Mouse (Mus musculus) ES-E14 (cell line): ENCODE data around the gene Ndufs1. TPM values are rescaled to one million over a fixed set of nuclear protein-coding genes. Genes with fewer than 3 reads are reported as not detected.
"Not testable (repeated sequence)": the region's sequence is repeated elsewhere in the genome, so short reads cannot be mapped to it uniquely, and the experiment has no call there.

ENCODE experiments used
- DNase-seq: peaks from one replicate; pipeline ENCODE4 v3.0.0-alpha.2; 2013; ENCODE audit warnings: low read depth, low spot score
- H3K27ac ChIP-seq: 2 replicates; pipeline ENCODE4 v1.5.1; 2012; ENCODE audit warnings: low read depth, mild to moderate bottlenecking, low read length, moderate library complexity, mixed read lengths; ENCODE audit not compliant: poor library complexity, insufficient read depth, severe bottlenecking
- H3K36me3 ChIP-seq: 2 replicates; pipeline ENCODE4 v1.6.1; 2012; ENCODE audit warnings: mild to moderate bottlenecking, low read length, moderate library complexity, mixed read lengths; ENCODE audit not compliant: control insufficient read depth, poor library complexity, insufficient read depth, severe bottlenecking
- H3K4me1 ChIP-seq, 2 experiments: fragments of 150-350 bp in 1 of 2; sonication (generic) in 1 of 2; 2 replicates each; pipeline ENCODE4 v1.6.1; 2012; ENCODE audit warnings: low read length in 2 of 2, mild to moderate bottlenecking in 1 of 2, mixed read lengths in 1 of 2; ENCODE audit not compliant: control insufficient read depth in 2 of 2, insufficient read depth in 2 of 2, poor library complexity in 1 of 2
- H3K4me3 ChIP-seq, 2 experiments: fragments of 150-350 bp in 1 of 2; sonication (generic) in 1 of 2; 2 replicates each; pipeline ENCODE4 v1.5.1; 2012; ENCODE audit warnings: low read length in 2 of 2, low read depth in 1 of 2, mild to moderate bottlenecking in 1 of 2, mixed read lengths in 1 of 2; ENCODE audit not compliant: insufficient read depth in 1 of 2, poor library complexity in 1 of 2, severe bottlenecking in 1 of 2
- H3K9ac ChIP-seq: 2 replicates; pipeline ENCODE4 v1.6.1; 2012; ENCODE audit warnings: low read depth, mild to moderate bottlenecking, low read length, mixed read lengths; ENCODE audit not compliant: poor library complexity, insufficient read depth, severe bottlenecking
- H3K9me3 ChIP-seq: fragments of 150-350 bp; sonication (generic); 2 replicates; pipeline ENCODE4 v1.6.1; 2012; ENCODE audit warnings: low read depth, mild to moderate bottlenecking, low read length; ENCODE audit not compliant: control insufficient read depth, insufficient read depth
- CHD2 ChIP-seq: IDR thresholded peaks from 2 replicates; pipeline ENCODE4 v1.6.1; 2014; ENCODE audit warnings: mild to moderate bottlenecking, low read depth, low read length, inconsistent platforms
- HCFC1 ChIP-seq: IDR thresholded peaks from 2 replicates; pipeline ENCODE4 v1.6.1; 2012; ENCODE audit warnings: low read length, inconsistent platforms, borderline replicate concordance; ENCODE audit not compliant: insufficient read depth
- MAFK ChIP-seq: IDR thresholded peaks from 2 replicates; pipeline ENCODE4 v1.6.1; 2014; ENCODE audit warnings: mild to moderate bottlenecking, low read depth, low read length, inconsistent platforms; ENCODE audit not compliant: insufficient read depth
- ZC3H11A ChIP-seq: IDR thresholded peaks from 2 replicates; pipeline ENCODE4 v1.6.1; 2012; ENCODE audit warnings: low read depth, mild to moderate bottlenecking, inconsistent platforms, low read length, borderline replicate concordance
- ZNF384 ChIP-seq: IDR thresholded peaks from 2 replicates; pipeline ENCODE4 v1.6.1; 2012; ENCODE audit warnings: low read depth, low read length, inconsistent platforms
- in situ Hi-C, 2 experiments: fragments of 600-800 bp; cut with MboI; formaldehyde crosslinking; loops; one replicate each; pipeline ENCODE4 v1.15.1; 2025; ENCODE audit warnings: low sequenced_read_pairs in 2 of 2, inconsistent platforms in 1 of 2; ENCODE audit not compliant: unreplicated experiment in 2 of 2
- total RNA-seq: library from RNA; depleted of rRNA; stranded (reverse); fragments of 300-350 nt; gene quantifications from 2 replicates; pipeline ENCODE4 v1.2.3, GENCODE M21; 2012

Ndufs1 gene
- total RNA-seq, 1 experiment: 101 TPM

GRCm38 (mm10) chr1:63190851-63191250 lies 14.2 kb upstream of the Ndufs1 start:
- DNase-seq: no peak
- Histone ChIP-seq H3K4me3 (no peak overlapping the region), H3K9me3 (no peaks in the 10 kb centered on the region), H3K9ac (no peak overlapping the region), H3K36me3 (no peaks in the 10 kb centered on the region), H3K4me1 (peaks cover 0 to 5% of the 10 kb centered on the region in 2 experiments; a peak in 1 of 4 replicates), H3K27ac (no peak overlapping the region)
- no peak for TF ChIP-seq ZNF384
- TF ChIP-seq ZC3H11A: no peak
- no peak for TF ChIP-seq HCFC1
- TF ChIP-seq MAFK: no peak
- no peak for TF ChIP-seq CHD2
- in situ Hi-C loops: no loop called here

DNA sequence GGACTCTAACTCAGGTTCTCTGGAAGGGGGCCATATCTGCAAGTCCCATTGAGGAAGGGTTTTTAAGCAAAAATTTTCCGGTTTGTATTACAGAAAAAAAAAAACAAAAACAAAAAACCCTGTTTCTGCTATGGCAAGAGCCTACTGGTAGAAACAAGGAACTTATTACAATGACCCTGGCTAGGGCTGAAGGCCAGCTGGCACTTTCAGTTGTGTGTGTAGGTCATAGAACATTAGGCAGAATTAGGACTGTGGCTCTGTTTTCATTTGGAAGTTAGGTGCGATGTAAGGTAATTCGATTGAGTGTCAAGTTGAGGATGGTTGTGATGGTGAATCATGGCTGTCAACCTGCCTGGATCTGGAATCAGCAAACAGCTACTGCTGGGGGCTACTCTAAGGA lies 11.9 kb upstream of the Ndufs1 start:
- in situ Hi-C loops: no loop called here
- Histone ChIP-seq H3K9ac (no peak overlapping the region), H3K4me3 (no peak overlapping the region), H3K27ac (no peak overlapping the region), H3K36me3 (no peaks in the 10 kb centered on the region), H3K4me1 (peaks cover 0 to 3% of the 10 kb centered on the region in 2 experiments; a peak in 1 of 4 replicates), H3K9me3 (no peaks in the 10 kb centered on the region)
- no peak for DNase-seq
- TF ChIP-seq ZC3H11A (no peak), HCFC1 (no peak), MAFK (no peak), ZNF384 (no peak), CHD2 (no peak)

GRCm38 (mm10) chr1:63185430-63185829 lies 8.8 kb upstream of the Ndufs1 start:
- DNase-seq, in situ Hi-C loops, H3K36me3 ChIP-seq, H3K4me1 ChIP-seq, H3K9me3 ChIP-seq, H3K27ac ChIP-seq, H3K9ac ChIP-seq, H3K4me3 ChIP-seq: not testable (repeated sequence)

DNA sequence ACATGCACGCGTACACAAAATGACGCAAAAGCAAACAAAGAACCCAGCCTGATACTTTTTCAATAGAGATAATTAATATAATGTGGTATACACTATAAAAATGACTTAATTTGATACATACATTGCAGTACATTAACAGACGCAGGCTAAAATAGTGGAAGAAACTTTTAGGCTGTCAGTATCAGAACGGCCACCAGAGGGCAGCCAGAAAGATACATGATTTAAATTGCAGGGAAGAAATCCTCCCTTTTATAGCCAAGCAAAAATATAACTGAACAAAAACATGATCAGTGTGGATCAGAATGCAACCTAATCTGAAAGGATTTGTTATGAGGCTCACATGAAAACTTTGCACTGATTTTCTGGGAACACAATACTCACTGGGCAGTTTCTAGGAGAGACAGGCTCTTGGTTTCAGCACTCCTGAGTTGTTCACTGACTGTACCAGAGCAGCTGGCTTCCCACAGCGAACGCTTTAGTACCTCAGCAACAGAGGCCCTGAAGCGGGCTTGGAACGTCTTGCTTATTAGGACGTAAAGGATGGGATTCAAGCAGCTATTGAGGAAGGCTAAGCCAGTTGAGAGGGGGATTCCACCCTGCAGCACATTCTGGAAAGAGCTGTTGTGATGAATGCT lies 6.1 kb upstream of the Ndufs1 start:
- Histone ChIP-seq H3K36me3 (peaks cover 22% of the 10 kb centered on the region), H3K27ac (no peak overlapping the region), H3K4me3 (no peak overlapping the region), H3K9ac (no peak overlapping the region), H3K9me3 (no peaks in the 10 kb centered on the region), H3K4me1 (no peaks in the 10 kb centered on the region)
- TF ChIP-seq MAFK (no peak), HCFC1 (no peak), ZNF384 (no peak), CHD2 (no peak; the same call in 1 of the 2 replicates), ZC3H11A (no peak)
- DNase-seq: no peak
- in situ Hi-C loops: no loop called here

DNA sequence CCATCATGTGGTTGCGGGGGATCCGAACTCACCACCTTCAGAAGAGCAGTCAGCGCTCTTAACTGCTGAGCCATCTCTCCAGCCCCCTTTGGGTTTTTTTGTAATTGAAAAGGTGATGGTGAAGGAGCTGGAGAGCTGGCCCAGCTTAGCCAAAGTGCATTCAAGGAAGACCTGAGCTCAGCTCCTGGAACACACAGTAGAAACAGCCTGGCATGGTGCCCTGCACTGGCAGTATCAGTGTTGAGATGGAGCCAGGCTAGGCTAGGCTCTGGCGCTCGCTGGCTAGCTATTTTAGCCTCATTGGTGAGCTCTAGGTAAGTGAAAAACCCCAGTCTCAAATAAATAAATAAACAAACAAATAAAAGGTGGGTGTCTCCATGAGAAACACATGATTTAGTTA lies 5.6 kb upstream of the Ndufs1 start:
- H3K4me3 ChIP-seq: no peak overlapping the region
- in situ Hi-C loops: no loop called here
- TF ChIP-seq ZNF384 (no peak), HCFC1 (no peak), MAFK (no peak), CHD2 (no peak), ZC3H11A (no peak)

More for the DNA sequence above, 5.6 kb upstream of the Ndufs1 start:
- H3K4me1 ChIP-seq: no peaks in the 10 kb centered on the region
- no peak overlapping the region for H3K9ac ChIP-seq
- H3K27ac ChIP-seq: no peak overlapping the region
- H3K36me3 ChIP-seq: peaks cover 25% of the 10 kb centered on the region
- H3K9me3 ChIP-seq: no peaks in the 10 kb centered on the region
- DNase-seq: no peak
